Mouse (Mus musculus): ENCODE measurements around the gene Tmc6.
A peak's percentile ranks its signal among the peaks of the same experiment; 100 is the strongest.
"Not testable (repeated sequence)": the region's sequence is repeated elsewhere in the genome, so short reads cannot be mapped to it uniquely, and the experiment has no call there.

Gene Tmc6

GRCm38 (mm10) chr11:117781993-117782704, at the start of gene Tmc6, which contains the start of gene Tmc8:
Tmc6 (minus strand) TSS chr11:117782198.
Tmc8 (plus strand) TSS chr11:117782076.
- DNase-seq (ENCODE audit: inconsistent ontology term): no peak

GRCm38 (mm10) chr11:117830401-117830800, 48.4 kb upstream of the Tmc6 start:
- no peak for DNase-seq (ENCODE audit: inconsistent ontology term)

GRCm38 (mm10) chr11:117829671-117830215, 47.7 kb upstream of the Tmc6 start:
- no peak for DNase-seq (ENCODE audit: inconsistent ontology term)

GRCm38 (mm10) chr11:117828888-117829604, 47.0 kb upstream of the Tmc6 start:
- DNase-seq (ENCODE audit: inconsistent ontology term): peak; percentile 51

- peak; percentile 44 for DNase-seq (ENCODE audit: inconsistent ontology term)
These were observed 46.3 kb upstream of the Tmc6 start for GRCm38 (mm10) chr11:117828149-117828887.

GRCm38 (mm10) chr11:117827386-117827785, 45.4 kb upstream of the Tmc6 start:
- no peak for DNase-seq (ENCODE audit: inconsistent ontology term)

- DNase-seq (ENCODE audit: inconsistent ontology term): no peak
These were observed 44.9 kb upstream of the Tmc6 start for GRCm38 (mm10) chr11:117826916-117827315.

- DNase-seq (ENCODE audit: inconsistent ontology term): peak; percentile 75
These were observed 44.2 kb upstream of the Tmc6 start for GRCm38 (mm10) chr11:117826164-117826563.

- peak; percentile 83 for DNase-seq (ENCODE audit: inconsistent ontology term)
These were observed 43.5 kb upstream of the Tmc6 start, which contains the start of the genes Afmid and Tk1 for GRCm38 (mm10) chr11:117825333-117826101. Afmid (plus strand) TSS chr11:117825924. Tk1 (minus strand) TSS chr11:117826092.

GRCm38 (mm10) chr11:117824060-117824969, 42.3 kb upstream of the Tmc6 start:
- peak; percentile 88 for DNase-seq (ENCODE audit: inconsistent ontology term)

- no peak for DNase-seq (ENCODE audit: inconsistent ontology term)
These were observed 41.4 kb upstream of the Tmc6 start for GRCm38 (mm10) chr11:117823411-117823810.

- peak; percentile 70 for DNase-seq (ENCODE audit: inconsistent ontology term)
These were observed 40.8 kb upstream of the Tmc6 start for GRCm38 (mm10) chr11:117822728-117823241.

- no peak for DNase-seq (ENCODE audit: inconsistent ontology term)
These were observed 39.9 kb upstream of the Tmc6 start for GRCm38 (mm10) chr11:117821868-117822267.

GRCm38 (mm10) chr11:117820173-117820572, 38.2 kb upstream of the Tmc6 start:
- DNase-seq (ENCODE audit: inconsistent ontology term): no peak

GRCm38 (mm10) chr11:117819095-117819494, 37.1 kb upstream of the Tmc6 start:
- peak; percentile 29 for DNase-seq (ENCODE audit: inconsistent ontology term)

- DNase-seq (ENCODE audit: inconsistent ontology term): no peak
These were observed 34.5 kb upstream of the Tmc6 start for GRCm38 (mm10) chr11:117816389-117816996.

GRCm38 (mm10) chr11:117815850-117816249, 33.9 kb upstream of the Tmc6 start:
- DNase-seq (ENCODE audit: inconsistent ontology term): not testable (repeated sequence)

- DNase-seq (ENCODE audit: inconsistent ontology term): no peak
These were observed 32.8 kb upstream of the Tmc6 start for GRCm38 (mm10) chr11:117814704-117815366.

GRCm38 (mm10) chr11:117813867-117814266, 31.9 kb upstream of the Tmc6 start:
- no peak for DNase-seq (ENCODE audit: inconsistent ontology term)
